Mouse (Mus musculus) spleen, postnatal 4 days (tissue): ENCODE data around the gene Ptprk.
A peak's percentile ranks its signal among the peaks of the same experiment; 100 is the strongest.

ENCODE experiments used
- DNase-seq, 2 experiments: peaks; one replicate each; pipeline ENCODE4 v3.0.0; 2022; ENCODE audit warnings: low spot score in 2 of 2

Gene Ptprk

GRCm38 (mm10) chr10:28540595-28540994 lies 466.0 kb downstream of the Ptprk start:
- DNase-seq: no peak

- DNase-seq: no peak
These were observed 468.1 kb downstream of the Ptprk start for GRCm38 (mm10) chr10:28542754-28543153.

DNA sequence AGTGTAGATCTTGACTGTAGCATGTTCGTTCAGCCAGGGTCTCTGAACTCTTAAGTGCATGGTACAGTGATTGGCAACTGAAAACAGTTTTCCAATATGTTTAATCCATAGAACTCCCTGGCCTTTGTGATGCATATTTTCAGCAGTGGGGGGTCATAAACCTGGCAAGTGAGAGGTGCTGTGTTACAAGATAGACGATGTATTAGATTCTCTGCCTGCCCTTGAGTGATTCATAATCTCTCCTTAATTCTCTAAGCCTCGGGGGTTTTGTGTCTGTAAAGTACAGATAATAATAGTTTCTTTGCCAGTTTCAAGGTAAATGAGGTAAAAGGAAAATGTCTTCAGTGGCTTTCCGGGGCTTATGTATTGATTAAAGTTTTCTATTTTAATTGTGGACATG lies 475.9 kb downstream of the Ptprk start:
- DNase-seq: no peak

GRCm38 (mm10) chr10:28552068-28552467 lies 477.4 kb downstream of the Ptprk start:
- DNase-seq: no peak

GRCm38 (mm10) chr10:28564110-28564674 lies 489.6 kb downstream of the Ptprk start:
- no peak for DNase-seq

- DNase-seq: peak in 1 of 2 experiments; percentile 12
These were observed 491.8 kb downstream of the Ptprk start for GRCm38 (mm10) chr10:28566378-28566777.

GRCm38 (mm10) chr10:28566828-28567227 lies 492.2 kb downstream of the Ptprk start:
- DNase-seq: no peak

- no peak for DNase-seq
These were observed 492.8 kb downstream of the Ptprk start for GRCm38 (mm10) chr10:28567441-28567840.

DNA sequence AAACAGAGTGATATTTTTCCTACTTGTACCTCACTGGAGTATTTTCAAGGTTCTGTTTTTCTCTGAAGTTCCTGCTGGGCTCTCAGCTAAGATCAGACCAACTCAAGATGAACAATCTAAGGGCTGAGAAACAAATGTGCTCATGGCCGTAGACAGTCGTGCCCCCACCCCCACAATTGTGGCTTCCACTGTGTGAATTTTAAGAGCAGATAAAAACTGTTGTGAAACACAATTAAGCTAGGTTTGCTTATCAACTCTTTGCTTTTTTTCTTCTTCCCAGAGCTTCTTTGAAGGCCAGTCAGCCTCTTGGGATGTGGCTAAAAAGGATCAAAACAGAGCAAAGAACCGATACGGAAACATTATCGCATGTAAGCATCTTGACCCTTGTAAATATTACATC lies 493.4 kb downstream of the Ptprk start:
- no peak for DNase-seq

DNA sequence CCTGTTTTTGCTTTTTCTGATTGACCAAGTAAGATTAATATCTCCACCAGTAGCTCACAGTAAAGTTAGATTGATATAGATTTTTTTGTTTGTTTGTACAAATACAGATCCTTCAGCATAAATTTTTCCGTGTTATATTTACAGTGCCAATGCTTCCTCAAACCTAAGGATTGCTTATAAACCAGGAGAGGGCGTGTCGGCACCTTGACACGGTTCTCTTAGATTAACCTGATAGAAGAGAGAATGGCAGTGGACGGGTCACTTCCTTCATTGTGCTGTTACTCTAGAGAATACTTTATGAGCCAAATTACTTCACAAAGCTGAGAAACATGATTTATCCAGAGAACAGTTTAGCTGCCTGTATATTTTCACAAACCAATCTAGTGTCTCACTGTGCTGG lies 505.0 kb downstream of the Ptprk start:
- no peak for DNase-seq

- no peak for DNase-seq
These were observed 512.0 kb downstream of the Ptprk start for GRCm38 (mm10) chr10:28586565-28587138.

DNA sequence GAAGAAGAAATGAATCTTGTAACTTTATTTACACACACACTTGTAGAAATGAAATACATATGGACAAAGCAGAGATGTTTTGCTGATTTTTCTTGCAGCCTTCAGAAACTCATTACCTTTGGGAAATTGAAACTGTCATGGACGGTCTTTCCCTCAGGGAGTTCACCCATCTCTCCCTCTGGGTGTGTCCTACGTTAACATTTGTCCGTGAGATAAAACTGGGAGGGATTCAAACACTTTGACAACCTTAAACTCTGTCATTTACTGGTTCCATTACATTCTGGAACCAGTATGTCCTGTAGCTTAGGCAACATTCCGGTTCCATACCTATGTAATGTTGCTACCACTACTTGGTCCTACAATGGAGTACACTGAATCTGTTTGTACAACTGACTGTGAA lies 513.8 kb downstream of the Ptprk start:
- DNase-seq: no peak

DNA sequence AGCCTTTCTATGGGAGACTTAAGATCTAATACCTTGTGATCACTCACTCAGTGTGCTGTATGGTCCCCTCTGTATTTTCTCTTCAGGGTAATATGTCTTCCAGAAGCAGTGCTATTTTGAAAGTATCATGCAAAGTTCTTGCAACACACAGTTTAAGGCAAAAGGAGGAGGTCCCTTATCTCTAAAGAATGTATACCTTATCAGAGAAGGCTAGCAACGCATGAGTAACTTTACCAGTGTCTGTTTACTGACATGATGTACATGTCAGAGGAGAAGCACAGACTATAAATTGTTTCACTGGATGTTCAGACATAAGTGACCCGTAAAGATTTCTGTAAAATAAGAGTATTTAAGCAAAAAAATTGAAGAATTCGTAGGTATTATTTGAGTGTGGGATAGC lies 516.2 kb downstream of the Ptprk start:
- DNase-seq: no peak

DNA sequence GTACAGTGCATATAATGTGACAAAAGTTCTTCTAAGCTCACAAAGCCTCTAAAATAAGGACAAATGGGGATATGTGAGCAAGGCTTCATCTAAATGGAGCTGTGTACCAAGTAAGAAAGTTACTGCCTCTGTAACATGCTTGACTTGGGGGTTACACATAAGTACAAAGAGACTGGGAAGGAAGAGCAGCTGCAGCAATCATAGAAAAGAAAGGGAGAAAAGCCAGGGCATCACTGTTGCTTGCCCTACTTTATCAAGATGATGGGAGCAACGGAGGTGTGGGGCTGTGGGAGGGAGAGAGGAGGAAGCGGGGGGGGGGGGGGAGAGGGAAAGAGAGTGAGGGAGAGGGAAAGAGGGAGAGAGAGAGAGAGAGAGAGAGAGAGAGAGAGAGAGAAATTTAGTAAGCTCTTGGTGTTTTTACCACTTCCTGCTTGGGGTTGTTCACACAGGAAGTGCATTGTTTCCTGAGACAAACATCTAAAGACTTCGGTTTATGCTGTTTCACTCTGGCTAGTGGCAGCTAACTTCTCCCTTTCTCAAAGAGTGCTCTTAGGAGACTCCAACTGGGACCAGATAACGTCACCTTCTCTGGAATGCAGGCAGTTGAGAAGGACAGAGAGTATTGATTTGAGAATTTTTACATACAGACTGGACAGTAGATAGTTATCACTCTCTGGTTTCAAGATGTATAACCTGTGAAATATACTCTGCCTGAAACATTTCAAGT lies 519.1 kb downstream of the Ptprk start:
- DNase-seq: no peak

DNA sequence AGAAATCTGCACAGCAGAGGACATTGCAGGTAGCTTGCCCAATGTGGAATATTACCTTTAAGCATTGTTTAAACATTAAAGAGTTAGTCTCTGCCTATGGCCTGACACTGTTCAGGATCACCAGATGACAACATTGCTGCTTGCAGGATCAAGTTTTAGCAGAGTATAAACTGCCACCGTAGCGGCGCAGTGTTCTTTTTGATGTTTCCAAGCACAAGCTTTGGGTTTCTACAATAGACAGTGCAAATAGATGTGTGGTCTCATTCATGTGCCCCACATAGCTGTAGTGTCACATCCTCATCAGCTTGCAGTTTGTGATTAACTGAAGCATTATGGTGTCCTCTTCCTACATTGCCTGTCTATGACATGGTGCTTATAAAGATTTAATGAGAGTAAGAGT lies 522.3 kb downstream of the Ptprk start:
- no peak for DNase-seq

DNA sequence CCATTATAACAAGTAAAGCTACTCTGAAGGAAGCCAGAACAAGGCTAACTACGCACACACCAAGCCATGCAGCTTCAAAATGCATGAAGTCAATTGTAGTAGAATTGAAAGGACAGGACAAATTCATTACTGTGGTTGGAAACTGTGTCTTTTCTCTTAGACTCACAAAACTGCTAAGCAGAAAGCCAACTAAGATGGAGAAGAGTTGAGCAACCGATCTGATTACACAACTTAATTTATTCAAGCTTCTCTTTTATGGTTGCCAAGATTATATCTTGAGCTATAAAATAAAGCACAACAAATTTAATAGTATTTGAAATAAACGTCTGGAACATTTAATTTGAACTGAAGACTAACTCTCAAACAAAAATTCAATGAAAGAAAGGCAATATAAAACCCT lies 534.5 kb downstream of the Ptprk start:
- no peak for DNase-seq

GRCm38 (mm10) chr10:28614396-28614795 lies 539.8 kb downstream of the Ptprk start:
- DNase-seq: no peak

GRCm38 (mm10) chr10:28617203-28617602 lies 542.6 kb downstream of the Ptprk start:
- DNase-seq: no peak

DNA sequence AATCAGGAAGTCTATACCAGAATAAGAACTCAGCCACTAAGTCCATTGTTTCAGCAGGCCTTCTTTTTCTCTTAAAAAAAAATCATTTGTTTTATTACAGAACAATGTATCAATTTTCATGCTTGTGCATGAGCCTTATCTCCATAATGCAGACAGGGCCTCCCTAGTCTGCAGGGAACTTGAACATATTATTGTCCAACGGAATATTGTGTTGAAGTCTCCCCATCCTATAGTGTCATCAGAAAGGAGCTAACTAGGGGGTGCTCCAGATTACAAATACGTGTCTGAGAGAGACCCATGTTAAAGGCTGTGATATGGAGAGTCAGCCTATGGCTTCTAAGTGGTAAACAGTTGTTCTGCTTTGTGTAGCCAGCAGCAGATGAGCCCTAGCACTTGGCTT lies 543.4 kb downstream of the Ptprk start:
- no peak for DNase-seq

DNA sequence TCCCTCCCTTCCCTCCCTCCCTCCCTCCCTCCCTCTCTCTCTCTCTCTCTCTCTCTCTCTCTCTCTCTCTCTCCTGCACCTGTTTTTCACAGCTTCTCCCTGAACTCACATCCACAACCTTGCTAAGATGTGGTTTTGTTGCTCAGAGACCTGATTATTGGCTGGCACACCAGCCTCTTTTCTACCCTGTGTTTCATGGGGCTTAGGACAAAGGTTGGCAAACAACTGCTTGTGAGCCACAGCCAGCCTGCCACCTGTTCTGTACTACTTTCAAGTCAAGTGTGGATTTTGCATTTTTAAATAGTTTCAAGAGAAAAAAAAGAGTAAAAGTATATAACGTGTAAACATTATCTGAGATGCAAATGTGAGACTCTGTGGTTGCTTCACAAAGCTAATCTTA lies 544.8 kb downstream of the Ptprk start:
- DNase-seq: no peak

DNA sequence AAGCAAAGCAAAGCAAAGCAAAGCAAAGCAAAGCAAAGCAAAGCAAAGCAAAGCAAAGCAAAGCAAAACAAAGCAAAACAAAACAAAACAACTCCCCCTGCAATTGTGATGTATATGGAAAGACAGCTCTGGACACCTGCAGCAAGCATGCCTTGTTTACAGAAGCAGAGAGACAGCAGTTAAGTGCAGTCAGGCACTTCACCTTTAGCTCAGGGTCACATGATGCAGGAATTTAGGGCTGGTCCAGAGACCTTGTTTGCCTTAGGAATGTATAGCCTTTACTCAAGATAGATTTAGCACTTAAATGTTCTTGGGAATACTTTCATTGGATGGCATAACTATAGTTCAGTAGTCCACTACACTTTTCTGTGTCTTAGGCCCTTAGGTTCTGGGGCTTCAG lies 561.5 kb downstream of the Ptprk start:
- DNase-seq: no peak

DNA sequence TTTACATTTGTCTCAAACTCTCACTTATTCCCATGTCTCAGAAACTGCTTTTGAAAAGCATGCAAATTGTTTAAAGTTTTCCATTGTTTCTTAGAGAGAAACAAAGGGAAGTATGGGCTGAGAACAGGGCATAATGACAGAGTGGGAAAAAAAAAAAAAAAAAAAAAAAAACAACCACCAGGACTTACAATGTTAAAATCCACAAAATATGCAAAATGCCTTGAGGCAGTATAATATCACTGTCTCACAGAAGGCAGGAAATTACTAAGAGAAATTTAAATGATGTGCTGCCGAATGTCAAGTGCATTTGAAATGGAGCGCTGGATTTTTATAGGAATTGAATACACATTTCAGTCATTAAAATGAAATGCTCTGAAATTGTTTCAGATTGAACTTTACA lies 567.3 kb downstream of the Ptprk start:
- no peak for DNase-seq
